Mouse (Mus musculus) cerebellum, postnatal 10 days (tissue): ENCODE data around the gene Zfp750.

Source experiments
- DNase-seq, 2 experiments: peaks; one replicate each; pipeline ENCODE4 v3.0.0; 2021; ENCODE audit warnings: mixed read lengths in 2 of 2

Zfp750 gene

GRCm38 (mm10) chr11:121467408-121467807 is 51.7 kb downstream of the Zfp750 start:
- DNase-seq: no peak
